Mouse (Mus musculus): ENCODE results near the gene Pax7. TPM values are rescaled to one million over a fixed set of nuclear protein-coding genes. Genes with fewer than 3 reads are reported as not detected.

The Pax7 gene
- total and polyA plus RNA-seq, 3 experiments = not detected

- H3K9ac ChIP-seq (ENCODE audit: insufficient read depth, low read depth) = no peak overlapping the region
- H3K27me3 ChIP-seq (replicated peaks) = peaks cover 95% of the 10 kb centered on the region
- H3K79me2 ChIP-seq (replicated peaks; ENCODE audit: control insufficient read depth, extremely low read depth, insufficient read depth, poor library complexity, severe bottlenecking) = no peaks in the 10 kb centered on the region
- no peak overlapping the region for H3K4me3 ChIP-seq (replicated peaks in 1 of 3; ENCODE audit: low read depth in 2 of 3, low read length in 2 of 3, poor library complexity in 1 of 3)
- no peaks in the 10 kb centered on the region for H3K36me3 ChIP-seq (replicated peaks in 1 of 2; ENCODE audit: control insufficient read depth in 1 of 2, insufficient read depth in 1 of 2, low read length in 1 of 2)
- H3K4me2 ChIP-seq (ENCODE audit: insufficient read depth, low read depth, poor library complexity, severe bottlenecking) = no peak overlapping the region
- in situ Hi-C loops (cut with MboI; ENCODE audit: low pct_ligation_motif_present, low pct_unique_long_range_greater_than_20kb, low sequenced_read_pairs) = no loop called here
- DNase-seq (ENCODE audit: extremely low read depth) = no peak
- H3K27ac ChIP-seq (ENCODE audit: insufficient read depth, low read depth) = no peak overlapping the region
- TF ChIP-seq KAT2A (IDR thresholded peaks at IDR 0.05; ENCODE audit: insufficient replicate concordance, low read length) = no peak
- no peak for TF ChIP-seq CTCF (conservative IDR thresholded peaks at IDR 0.05 in 1 of 2, IDR thresholded peaks at IDR 0.05 in 1 of 2; ENCODE audit: low read depth in 2 of 2, low read length in 2 of 2)
- TF ChIP-seq RCOR1 (conservative IDR thresholded peaks at IDR 0.05; ENCODE audit: low read depth, low read length) = no peak
- TF ChIP-seq SIN3A (IDR thresholded peaks at IDR 0.05; ENCODE audit: low read length) = no peak
- no peak for TF ChIP-seq MXI1 (IDR thresholded peaks at IDR 0.05; ENCODE audit: low read depth, low read length)
- TF ChIP-seq MAFK (IDR thresholded peaks at IDR 0.05; ENCODE audit: insufficient replicate concordance, low read length) = no peak
- no peak for TF ChIP-seq UBTF (IDR thresholded peaks at IDR 0.05; ENCODE audit: low read depth, low read length)
- no peak for TF ChIP-seq MAZ (IDR thresholded peaks at IDR 0.05; ENCODE audit: low read depth, low read length)
- no peak for TF ChIP-seq TCF12 (IDR thresholded peaks at IDR 0.05; ENCODE audit: low read depth, low read length)
- TF ChIP-seq MAX (IDR thresholded peaks at IDR 0.05; ENCODE audit: low read length) = no peak
- no peak for TF ChIP-seq ETS1 (conservative IDR thresholded peaks at IDR 0.05; ENCODE audit: low read depth, low read length)
- TF ChIP-seq ZC3H11A (IDR thresholded peaks at IDR 0.05; ENCODE audit: low read depth, low read length) = no peak
- TF ChIP-seq BHLHE40 (IDR thresholded peaks at IDR 0.05; ENCODE audit: low read depth, low read length) = no peak
- TF ChIP-seq EP300 (IDR thresholded peaks at IDR 0.05; ENCODE audit: low read length) = no peak
- no peak for TF ChIP-seq MYC (IDR thresholded peaks at IDR 0.05; ENCODE audit: low read depth, low read length)
- TF ChIP-seq PAX5 (IDR thresholded peaks at IDR 0.05; ENCODE audit: low read length) = no peak
- H3K4me1 ChIP-seq (ENCODE audit: control insufficient read depth in 1 of 2, insufficient read depth in 2 of 2) = no peaks in the 10 kb centered on the region
- dilution Hi-C loops (cut with MboI; ENCODE audit: extremely low pct_ligation_motif_present, extremely low pct_unique_long_range_greater_than_20kb, low sequenced_read_pairs) = no loop called here
- no peaks in the 10 kb centered on the region for H3K9me3 ChIP-seq (replicated peaks; ENCODE audit: low read length)
These were observed 66.1 kb downstream of the Pax7 start for GRCm38 (mm10) chr4:139767115-139767718.

GRCm38 (mm10) chr4:139761911-139762310 is 71.4 kb downstream of the Pax7 start:
- dilution Hi-C loops (cut with MboI; ENCODE audit: extremely low pct_ligation_motif_present, extremely low pct_unique_long_range_greater_than_20kb, low sequenced_read_pairs) = no loop called here
- TF ChIP-seq ZC3H11A (IDR thresholded peaks at IDR 0.05; ENCODE audit: low read depth, low read length) (no peak), E2F4 (IDR thresholded peaks at IDR 0.05; ENCODE audit: insufficient replicate concordance, low read depth, low read length) (no peak), JUND (conservative IDR thresholded peaks at IDR 0.05; ENCODE audit: low read depth, low read length) (no peak), CHD1 (IDR thresholded peaks at IDR 0.05; ENCODE audit: low read depth, low read length) (no peak), POLR2AphosphoS2 (IDR thresholded peaks at IDR 0.05; ENCODE audit: low read depth, low read length) (no peak), TBP (conservative IDR thresholded peaks at IDR 0.05; ENCODE audit: low read depth, low read length) (no peak), ELF1 (IDR thresholded peaks at IDR 0.05; ENCODE audit: low read depth, low read length) (no peak), RCOR1 (conservative IDR thresholded peaks at IDR 0.05; ENCODE audit: low read depth, low read length) (no peak), UBTF (IDR thresholded peaks at IDR 0.05; ENCODE audit: low read depth, low read length) (no peak), SMC3 (IDR thresholded peaks at IDR 0.05; ENCODE audit: low read depth, low read length) (no peak), MEF2A (IDR thresholded peaks at IDR 0.05; ENCODE audit: borderline replicate concordance, low read depth, low read length) (no peak)
- no peak for DNase-seq (ENCODE audit: extremely low read depth)

More at GRCm38 (mm10) chr4:139761911-139762310, 71.4 kb downstream of the Pax7 start:
- Histone ChIP-seq H3K4me1 (ENCODE audit: control insufficient read depth in 1 of 2, insufficient read depth in 2 of 2) (no peaks in the 10 kb centered on the region), H3K4me3 (replicated peaks in 1 of 3; ENCODE audit: low read depth in 2 of 3, low read length in 2 of 3, poor library complexity in 1 of 3) (no peak overlapping the region), H3K79me2 (replicated peaks; ENCODE audit: control insufficient read depth, extremely low read depth, insufficient read depth, poor library complexity, severe bottlenecking) (no peaks in the 10 kb centered on the region), H3K27me3 (replicated peaks) (peaks cover 86% of the 10 kb centered on the region), H3K9me3 (replicated peaks; ENCODE audit: low read length) (no peaks in the 10 kb centered on the region), H3K36me3 (replicated peaks in 1 of 2; ENCODE audit: control insufficient read depth in 1 of 2, insufficient read depth in 1 of 2, low read length in 1 of 2) (no peaks in the 10 kb centered on the region), H3K4me2 (ENCODE audit: insufficient read depth, low read depth, poor library complexity, severe bottlenecking) (no peak overlapping the region), H3K9ac (ENCODE audit: insufficient read depth, low read depth) (no peak overlapping the region), H3K27ac (ENCODE audit: insufficient read depth, low read depth) (no peak overlapping the region)
- in situ Hi-C loops (cut with MboI; ENCODE audit: low pct_ligation_motif_present, low pct_unique_long_range_greater_than_20kb, low sequenced_read_pairs) = no loop called here

All from CH12.LX (cell line).